Mouse (Mus musculus) T-helper 1 cell (primary cell): ENCODE measurements around the gene Ninj2.

ENCODE experiments used
- in situ Hi-C: fragments of 300-600 bp; cut with MboI, MseI; formaldehyde crosslinking; loops from one replicate; pipeline ENCODE4 v1.15.1; 2025; ENCODE audit warnings: high pct_unique_total_duplicates

The Ninj2 gene

GRCm38 (mm10) chr6:120196837-120197236 lies 103.7 kb downstream of the Ninj2 start:
- in situ Hi-C loops: loop anchor here (10.0 kb wide), 3 partner anchors 192 to 402 kb away; no protein-coding TSS in a partner anchor

GRCm38 (mm10) chr6:120197964-120198363 lies 104.8 kb downstream of the Ninj2 start:
- in situ Hi-C loops: loop anchor here (10.0 kb wide), 3 partner anchors 193 to 403 kb away; no protein-coding TSS in a partner anchor

GRCm38 (mm10) chr6:120199638-120200394 lies 106.7 kb downstream of the Ninj2 start:
- in situ Hi-C loops: loop anchor here (10.0 kb wide), 3 partner anchors 195 to 405 kb away; no protein-coding TSS in a partner anchor

- in situ Hi-C loops: no loop called here
These were observed 108.8 kb downstream of the Ninj2 start for GRCm38 (mm10) chr6:120201956-120202355.

GRCm38 (mm10) chr6:120202406-120202805 lies 109.3 kb downstream of the Ninj2 start:
- in situ Hi-C loops: no loop called here

- in situ Hi-C loops: no loop called here
These were observed 113.4 kb downstream of the Ninj2 start for GRCm38 (mm10) chr6:120206586-120206985.

GRCm38 (mm10) chr6:120211536-120211935 lies 118.4 kb downstream of the Ninj2 start:
- in situ Hi-C loops: loop anchor here (10.0 kb wide), 1 partner anchor 717 kb away; no protein-coding TSS in a partner anchor

GRCm38 (mm10) chr6:120216702-120217101 lies 123.6 kb downstream of the Ninj2 start:
- in situ Hi-C loops: loop anchor here (10.0 kb wide), 1 partner anchor 722 kb away; no protein-coding TSS in a partner anchor

GRCm38 (mm10) chr6:120219281-120219680 lies 126.1 kb downstream of the Ninj2 start:
- in situ Hi-C loops: loop anchor here (10.0 kb wide), 1 partner anchor 724 kb away; no protein-coding TSS in a partner anchor

GRCm38 (mm10) chr6:120222669-120223068 lies 129.5 kb downstream of the Ninj2 start:
- in situ Hi-C loops: loop anchor here (5.0 kb wide), 1 partner anchor 80 kb away; no protein-coding TSS in a partner anchor

GRCm38 (mm10) chr6:120225355-120225754 lies 132.2 kb downstream of the Ninj2 start:
- in situ Hi-C loops: no loop called here

- in situ Hi-C loops: no loop called here
These were observed 133.9 kb downstream of the Ninj2 start for GRCm38 (mm10) chr6:120227068-120227467.

GRCm38 (mm10) chr6:120229806-120230205 lies 136.7 kb downstream of the Ninj2 start:
- in situ Hi-C loops: no loop called here

- in situ Hi-C loops: no loop called here
These were observed 137.3 kb downstream of the Ninj2 start for GRCm38 (mm10) chr6:120230441-120230840.

- in situ Hi-C loops: no loop called here
These were observed 139.7 kb downstream of the Ninj2 start for GRCm38 (mm10) chr6:120232885-120233284.

- in situ Hi-C loops: no loop called here
These were observed 142.7 kb downstream of the Ninj2 start for GRCm38 (mm10) chr6:120235874-120236273.

- in situ Hi-C loops: no loop called here
These were observed 147.3 kb downstream of the Ninj2 start for GRCm38 (mm10) chr6:120240461-120240860.

GRCm38 (mm10) chr6:120241453-120241852 lies 148.3 kb downstream of the Ninj2 start:
- in situ Hi-C loops: no loop called here

GRCm38 (mm10) chr6:120242530-120242929 lies 149.4 kb downstream of the Ninj2 start:
- in situ Hi-C loops: no loop called here

GRCm38 (mm10) chr6:120243250-120243649 lies 150.1 kb downstream of the Ninj2 start:
- in situ Hi-C loops: no loop called here

- in situ Hi-C loops: no loop called here
These were observed 153.5 kb downstream of the Ninj2 start for GRCm38 (mm10) chr6:120246676-120247075.

GRCm38 (mm10) chr6:120249831-120250230 lies 156.7 kb downstream of the Ninj2 start:
- in situ Hi-C loops: no loop called here
